Comparison of ENCODE assay signal across 9 mouse cellular contexts in the genomic region with DNA sequence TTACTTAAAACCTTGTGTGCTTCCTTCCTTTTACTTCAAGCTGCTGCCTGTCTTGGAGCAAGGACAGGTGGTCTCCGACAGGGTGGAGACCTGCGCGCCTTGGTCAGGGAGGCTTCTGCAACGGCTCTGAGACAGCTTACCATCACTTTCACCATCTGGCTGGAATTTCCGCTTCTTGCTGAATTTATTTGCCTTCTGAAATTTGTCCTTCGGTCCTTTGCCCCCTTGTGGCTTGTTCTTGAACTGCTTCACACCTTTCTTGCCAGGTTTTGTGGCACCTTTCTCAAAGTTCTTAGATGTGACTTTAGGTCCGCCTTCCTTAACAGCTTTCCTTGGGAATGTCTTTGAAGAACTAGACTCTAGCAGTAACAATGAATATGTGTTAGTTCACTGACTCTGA. TPM values are rescaled to one million over a fixed set of nuclear protein-coding genes. Genes with fewer than 3 reads are reported as not detected.
DNase-seq lines count a peak whose midpoint lies in the region; ATAC-seq and TF ChIP-seq lines count a peak whose summit lies in the region.
"Had no signal": no experiment of that assay in that cellular context is flagged by ENCODE, and none has a peak within 500 bp of the region (broad histone marks: within the 10 kb centered on the region; RNA-seq: fewer than 3 reads in every experiment).

No protein-coding gene starts in this region.

- no peak overlapping the region for H3K9ac ChIP-seq in liver, adult 2 months (ENCODE audit: low read depth, low read length)
- 0 out of 2 replicates have a peak overlapping the region, but pooled peaks have one; percentile 36 for H3K9ac ChIP-seq in embryonic facial prominence, embryonic 13.5 days
- H3K9ac ChIP-seq in limb, embryonic 14.5 days (ENCODE audit: low read depth, low read length, severe bottlenecking): no peak overlapping the region
- no peak overlapping the region for H3K9ac ChIP-seq in stomach, postnatal 0 days (ENCODE audit: low read length)

- WGBS in liver, adult 2 months: 71% methylated on average over 7 of the region's 7 CpGs
- WGBS in embryonic facial prominence, embryonic 13.5 days: 60% methylated on average over 7 of the region's 7 CpGs
- WGBS in limb, embryonic 14.5 days: 52% methylated on average over 7 of the region's 7 CpGs
- WGBS in stomach, postnatal 0 days: 53% methylated on average over 7 of the region's 7 CpGs

- H3K9me3 ChIP-seq in embryonic facial prominence, embryonic 13.5 days: no peaks in the 10 kb centered on the region
- H3K9me3 ChIP-seq in limb, embryonic 14.5 days (ENCODE audit: control insufficient read depth, low read length): no peaks in the 10 kb centered on the region
- H3K9me3 ChIP-seq in stomach, postnatal 0 days (ENCODE audit: control insufficient read depth, low read length): no peaks in the 10 kb centered on the region

- DNase-seq in cerebellum, adult 11 months: peak; percentile 41
- DNase-seq in liver, adult 2 months (ENCODE audit: extremely low read depth, low read depth, low spot score): no peak
- DNase-seq in liver: no peak
- peak; percentile 66 for DNase-seq in adrenal gland, postnatal 10 days
- peak; percentile 22 for DNase-seq in limb, embryonic 14.5 days (ENCODE audit: low spot score)
- DNase-seq in stomach, postnatal 0 days (ENCODE audit: low spot score): peak; percentile 57

- no peak overlapping the region for H3K4me2 ChIP-seq in embryonic facial prominence, embryonic 13.5 days
- no peak overlapping the region for H3K4me2 ChIP-seq in limb, embryonic 14.5 days (replicated peaks; ENCODE audit: low read depth, low read length, severe bottlenecking)
- H3K4me2 ChIP-seq in stomach, postnatal 0 days (replicated peaks; ENCODE audit: low read depth): no peak overlapping the region

- no peak overlapping the region for H3K27ac ChIP-seq in liver, adult 2 months (replicated peaks; ENCODE audit: insufficient read depth, low read depth, low read length)
- no peak overlapping the region for H3K27ac ChIP-seq in embryonic facial prominence, embryonic 13.5 days
- no peak overlapping the region for H3K27ac ChIP-seq in limb, embryonic 14.5 days (replicated peaks; ENCODE audit: low read depth, low read length)
- H3K27ac ChIP-seq in stomach, postnatal 0 days (replicated peaks): no peak overlapping the region
- H3K27ac ChIP-seq: macrophage had no signal

- TF ChIP-seq CTCF in liver, adult 2 months (IDR thresholded peaks at IDR 0.05; ENCODE audit: low read depth, low read length): peak; percentile 14; the same call in 1 of the 2 replicates
- peak; percentile 79 for TF ChIP-seq CTCF in stomach, postnatal 0 days (IDR thresholded peaks at IDR 0.05; ENCODE audit: low read depth)

- H3K4me1 ChIP-seq in liver, adult 2 months (ENCODE audit: control insufficient read depth, insufficient read depth, low read length): peaks cover 4% of the 10 kb centered on the region
- peaks cover 13% of the 10 kb centered on the region for H3K4me1 ChIP-seq in embryonic facial prominence, embryonic 13.5 days
- H3K4me1 ChIP-seq in limb, embryonic 14.5 days (ENCODE audit: control insufficient read depth, insufficient read depth, low read length): peaks cover 5% of the 10 kb centered on the region
- 0 out of 2 replicates have a peak, but pooled peaks cover 3% of the 10 kb centered on the region for H3K4me1 ChIP-seq in stomach, postnatal 0 days (replicated peaks; ENCODE audit: control insufficient read depth, insufficient read depth)

- TF ChIP-seq POLR2A in liver, adult 2 months (IDR thresholded peaks at IDR 0.05; ENCODE audit: extremely low read depth, insufficient read depth, low read length): no peak
- TF ChIP-seq POLR2A in limb, embryonic 14.5 days (IDR thresholded peaks at IDR 0.05; ENCODE audit: borderline replicate concordance, extremely low read depth, insufficient read depth, insufficient read length): no peak

- TF ChIP-seq EP300 in stomach, postnatal 0 days (optimal IDR thresholded peaks at IDR 0.05): no peak

- H3K4me3 ChIP-seq in liver, adult 2 months (ENCODE audit: insufficient read depth, low read depth, low read length): no peak overlapping the region
- H3K4me3 ChIP-seq in embryonic facial prominence, embryonic 13.5 days: no peak overlapping the region
- no peak overlapping the region for H3K4me3 ChIP-seq in limb, embryonic 14.5 days (replicated peaks; ENCODE audit: low read length)
- H3K4me3 ChIP-seq in stomach, postnatal 0 days (ENCODE audit: low read depth, low read length): no peak overlapping the region

- no peaks in the 10 kb centered on the region; the same call in 1 of the 2 replicates for H3K79me2 ChIP-seq in liver, adult 2 months (ENCODE audit: control insufficient read depth, insufficient read depth, low read length)

- H3K27me3 ChIP-seq in liver, adult 2 months (ENCODE audit: control insufficient read depth, insufficient read depth, low read length): no peaks in the 10 kb centered on the region
- no peaks in the 10 kb centered on the region for H3K27me3 ChIP-seq in embryonic facial prominence, embryonic 13.5 days
- no peaks in the 10 kb centered on the region for H3K27me3 ChIP-seq in limb, embryonic 14.5 days (ENCODE audit: control insufficient read depth, insufficient read depth, low read length)
- H3K27me3 ChIP-seq in stomach, postnatal 0 days (ENCODE audit: control insufficient read depth, insufficient read depth, low read length): no peaks in the 10 kb centered on the region

- H3K36me3 ChIP-seq in liver, adult 2 months (ENCODE audit: control insufficient read depth, insufficient read depth, low read length): peaks cover 34% of the 10 kb centered on the region
- H3K36me3 ChIP-seq in embryonic facial prominence, embryonic 13.5 days: peaks cover 44% of the 10 kb centered on the region
- H3K36me3 ChIP-seq in limb, embryonic 14.5 days (ENCODE audit: control insufficient read depth, insufficient read depth, low read length): peaks cover 48% of the 10 kb centered on the region
- peaks cover 19% of the 10 kb centered on the region for H3K36me3 ChIP-seq in stomach, postnatal 0 days (ENCODE audit: control insufficient read depth, insufficient read depth, low read length)

- no peak for ATAC-seq in cerebellum, adult (ENCODE audit: insufficient number of reproducible peaks, low FRiP score, low TSS enrichment)
- ATAC-seq in embryonic facial prominence, embryonic 13.5 days (ENCODE audit: insufficient number of reproducible peaks, insufficient read depth, low FRiP score, low TSS enrichment, low read depth): no peak
- no peak for ATAC-seq in limb, embryonic 14.5 days (ENCODE audit: low FRiP score, low read depth)
- no peak for ATAC-seq in stomach, postnatal 0 days (ENCODE audit: low FRiP score, low TSS enrichment)

RNA-seq across cellular contexts. Expression of a gene that starts 4.0 kb away (rescaled TPM):
- 14.3 TPM in 2 replicates for total RNA-seq in liver, adult 2 months (2014; rRNA removed)
- 12.3 and 13.2 TPM in 2 replicates for polyA plus RNA-seq in liver, adult 2 months (2012; rRNA removed)
- 10 to 100 TPM; 79.5 to 80.5 TPM for total RNA-seq in adrenal gland, postnatal 10 days (2021)
- polyA plus RNA-seq in embryonic facial prominence, embryonic 13.5 days (2015; fragmentation: Nextera tagmentation; extraction: Ambion mirVana): 78.6 and 83.0 TPM in 2 replicates
- polyA plus RNA-seq in limb, embryonic 14.5 days (2012; rRNA removed): 21.4 and 30.6 TPM in 2 replicates
- 64.2 and 65.8 TPM in 2 replicates for polyA plus RNA-seq in limb, embryonic 14.5 days (2014; fragmentation: Nextera tagmentation; extraction: Ambion mirVana)
- polyA plus RNA-seq in stomach, postnatal 0 days (2015; fragmentation: Nextera tagmentation; extraction: Ambion mirVana): 45.5 and 45.6 TPM in 2 replicates

Comparison
In these comparisons a context has a peak if more than half of its experiments do, and no peak if none do; other contexts are left out.
1. DNase-seq: peak in cerebellum, adult 11 months (single experiment), adrenal gland, postnatal 10 days (single experiment), limb, embryonic 14.5 days (single experiment) and stomach, postnatal 0 days (single experiment); none in liver, adult 2 months (single experiment) and liver (single experiment).